Mouse (Mus musculus): ENCODE data around the gene Olfr1232.

Olfr1232 gene

GRCm38 (mm10) chr2:89329575-89329974 lies at the start of gene Olfr1232:
TSS of gene Olfr1232 (minus strand) at chr2:89329675.
- DNase-seq (ENCODE audit: low spot score), result no peak

GRCm38 (mm10) chr2:89364765-89365164 lies 35.3 kb upstream of the Olfr1232 start, which contains the start of gene Olfr1234:
TSS of gene Olfr1234 (minus strand) at chr2:89364865.
- DNase-seq (ENCODE audit: low spot score), result no peak

GRCm38 (mm10) chr2:89342298-89342697 lies 12.8 kb upstream of the Olfr1232 start, which contains the start of gene Olfr1233:
TSS of gene Olfr1233 (minus strand) at chr2:89342398.
- no peak for DNase-seq (ENCODE audit: low spot score)

- DNase-seq (ENCODE audit: low spot score), result no peak
Observed at GRCm38 (mm10) chr2:89306974-89307373, 22.5 kb downstream of the Olfr1232 start, which contains the start of gene Olfr1231. TSS of gene Olfr1231 (minus strand) at chr2:89307074.

GRCm38 (mm10) chr2:89297168-89297567 lies 32.3 kb downstream of the Olfr1232 start, which contains the start of gene Olfr1230:
TSS of gene Olfr1230 (minus strand) at chr2:89297268.
- DNase-seq (ENCODE audit: low spot score), result no peak

GRCm38 (mm10) chr2:89287914-89288313 lies 41.6 kb downstream of the Olfr1232 start, which contains the start of gene Olfr1229:
TSS of gene Olfr1229 (minus strand) at chr2:89288014.
- DNase-seq (ENCODE audit: low spot score), result no peak

All from embryo, embryonic 10 days (tissue).